Mouse (Mus musculus): ENCODE data around the gene Atg9b.

GRCm38 (mm10) chr5:24350531-24351250 is 41.3 kb downstream of the Atg9b start:
- TF ChIP-seq EP300 (IDR thresholded peaks at IDR 0.05; ENCODE audit: insufficient read depth, low read depth, low read length): no peak
- no peak for TF ChIP-seq POLR2A (IDR thresholded peaks at IDR 0.05; ENCODE audit: insufficient read depth, low read length)
- TF ChIP-seq CTCF (IDR thresholded peaks at IDR 0.05; ENCODE audit: low read depth, low read length): no peak
